Mouse (Mus musculus) kidney, adult 8-10 months (tissue): ENCODE measurements at regions not wholly inside any gene's neighbourhood (a gene's known extent, or its start where the extent isn't known, plus 50 kb on each side); places are given as distances from the start of the nearest gene placed in this dataset.

Experiments used
- DNase-seq, 2 experiments: peaks; one replicate each; pipeline ENCODE4 v3.0.0; 2022

DNA sequence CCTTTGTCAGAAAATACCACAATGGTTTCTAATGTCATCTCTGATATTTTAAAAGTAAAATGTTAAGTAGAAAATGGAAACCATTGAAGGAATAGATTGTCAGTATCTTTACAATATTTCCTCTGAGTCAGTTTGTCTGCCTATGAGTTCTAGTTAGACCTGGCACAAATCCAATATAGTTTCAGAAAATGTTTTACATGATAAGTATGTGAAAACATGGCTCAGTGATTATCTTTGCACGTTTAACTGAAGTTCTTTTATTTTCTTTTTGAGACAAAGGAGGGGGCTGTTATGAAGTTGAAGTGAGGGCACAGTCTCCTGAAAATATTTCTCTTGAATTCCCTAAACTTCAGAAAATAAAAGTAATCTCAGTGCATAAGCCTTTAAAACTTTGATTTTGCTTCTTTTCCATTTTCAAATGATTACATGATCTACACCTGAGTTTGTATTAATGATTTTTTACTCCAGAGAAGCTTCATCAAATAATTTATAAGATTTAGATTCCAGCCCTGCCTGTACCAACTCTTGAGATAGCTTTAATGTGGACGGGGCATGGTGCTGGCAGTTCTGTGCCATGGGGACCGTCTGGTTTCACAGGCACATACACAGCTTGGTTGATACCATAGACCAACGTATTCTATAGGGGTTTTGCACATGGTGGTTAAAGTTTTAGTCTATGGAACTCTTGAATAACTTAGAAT is 336.5 kb downstream of the Pdha2 start:
- DNase-seq, result no peak

GRCm38 (mm10) chr3:140874070-140874895 is 337.9 kb downstream of the Pdha2 start:
- DNase-seq, result no peak

DNA sequence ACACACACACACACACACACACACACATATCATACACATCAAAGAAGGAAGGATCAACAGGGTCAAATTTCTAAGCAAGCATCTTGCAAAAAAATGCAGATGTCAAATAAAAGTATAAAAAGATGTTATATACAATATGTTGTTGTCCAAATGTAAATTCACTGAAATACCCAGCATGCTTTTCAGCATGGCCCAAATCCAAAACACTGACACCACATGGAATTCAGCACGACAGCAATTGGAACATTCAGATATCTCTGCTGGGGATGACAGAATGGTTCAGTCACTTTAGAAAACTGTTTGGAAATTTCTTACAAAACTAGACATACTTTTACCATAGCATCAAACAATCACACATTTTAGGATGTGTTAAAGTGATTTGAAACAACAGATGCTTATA is 339.6 kb downstream of the Pdha2 start:
- DNase-seq, result no peak

DNA sequence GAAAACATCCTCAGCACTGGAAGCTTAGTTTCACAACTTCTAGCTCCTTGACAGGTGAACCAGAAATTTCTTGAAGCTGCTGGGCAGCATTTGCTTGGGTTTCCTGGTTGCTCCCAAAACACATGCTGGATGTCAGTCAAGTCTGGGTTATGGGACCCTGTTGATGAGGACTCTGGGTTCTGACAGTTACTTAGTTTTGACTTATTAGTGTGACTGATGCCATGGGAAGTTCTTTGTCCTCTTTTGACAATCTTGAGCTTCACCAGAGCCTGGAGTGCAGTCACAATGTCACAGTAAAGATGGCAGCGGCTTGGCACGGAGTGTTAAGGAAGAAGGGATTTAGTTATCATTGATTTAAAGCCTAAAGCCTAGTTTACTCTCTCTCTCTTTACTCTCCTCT is 340.9 kb downstream of the Pdha2 start:
- DNase-seq, result no peak

GRCm38 (mm10) chr3:140840197-140840596 is 372.0 kb downstream of the Pdha2 start:
- DNase-seq, result no peak

DNA sequence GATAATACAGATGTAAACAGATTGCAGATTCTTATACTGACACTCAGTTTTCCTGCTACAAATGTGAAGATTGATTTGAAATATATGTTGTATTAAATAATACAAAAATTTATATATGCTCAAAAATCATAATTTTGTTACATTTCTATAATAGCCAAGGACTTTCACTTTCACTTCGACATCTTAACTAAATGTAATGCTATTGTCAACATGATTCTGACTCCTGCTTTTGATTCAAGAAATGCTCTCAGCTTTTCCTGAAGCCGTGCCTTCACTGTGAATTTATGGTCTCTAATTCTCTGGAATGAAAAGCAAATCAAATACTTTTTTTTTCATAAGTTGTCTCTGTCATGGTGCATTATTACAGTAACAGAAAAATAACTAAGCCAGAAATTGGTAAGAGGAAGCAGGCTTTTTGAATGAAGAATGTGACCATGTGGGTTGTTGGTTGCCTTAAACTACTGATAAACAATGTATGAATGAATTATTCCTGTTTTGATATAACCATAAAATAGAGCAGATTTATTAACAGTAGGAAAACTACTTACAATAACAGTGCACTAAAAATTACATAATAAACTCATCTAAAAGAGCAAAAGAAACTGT is 374.1 kb downstream of the Pdha2 start:
- no peak for DNase-seq

DNA sequence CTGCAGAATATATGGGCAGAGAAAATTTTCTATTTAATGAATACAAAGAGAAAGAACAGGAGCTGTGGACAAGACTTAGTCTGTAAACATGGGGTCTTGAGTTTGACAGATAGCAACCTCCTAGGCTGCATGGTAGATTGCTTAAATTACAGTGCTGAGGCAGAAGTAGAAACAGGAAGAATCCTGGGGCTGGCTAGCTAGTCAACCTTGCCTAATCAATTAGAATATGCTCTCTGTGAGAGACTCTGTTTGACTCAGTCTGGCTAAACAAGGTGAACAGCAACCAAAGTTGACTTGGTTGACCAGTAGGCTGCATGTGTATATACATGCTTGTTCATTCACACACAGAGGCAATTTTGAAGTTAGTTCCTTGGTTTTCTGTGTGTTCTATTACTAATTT is 390.9 kb downstream of the Pdha2 start:
- no peak for DNase-seq

GRCm38 (mm10) chr3:140805586-140805985 is 406.6 kb downstream of the Pdha2 start:
- no peak for DNase-seq

- DNase-seq, result no peak
Measured at GRCm38 (mm10) chr3:140792943-140793342, 419.2 kb downstream of the Pdha2 start.

DNA sequence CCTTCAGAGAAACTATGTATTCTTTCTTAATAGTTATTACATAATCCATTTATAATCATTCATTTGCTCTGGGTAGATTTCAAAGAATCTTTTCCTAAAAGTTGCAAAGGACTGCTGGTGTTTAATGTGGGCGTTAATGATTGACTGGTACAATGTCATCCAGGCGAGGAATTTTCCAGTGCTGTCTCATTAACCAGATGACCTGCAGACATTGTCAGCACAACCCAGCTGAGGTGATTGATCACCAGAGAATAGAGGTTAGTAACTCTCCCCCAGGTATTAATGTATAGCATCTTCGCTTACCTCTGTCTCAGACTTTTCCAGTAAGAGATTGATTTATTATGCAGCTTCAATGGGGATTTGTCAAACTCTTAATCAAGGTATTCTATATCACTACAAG is 426.5 kb downstream of the Pdha2 start:
- peak; percentile 34 to 50 for DNase-seq

GRCm38 (mm10) chr3:140760051-140760450 is 452.1 kb downstream of the Pdha2 start:
- no peak for DNase-seq

- DNase-seq, result no peak
Measured at GRCm38 (mm10) chr3:140744501-140744900, 467.7 kb downstream of the Pdha2 start.

- DNase-seq, result no peak
Measured at GRCm38 (mm10) chr3:140740430-140740829, 471.7 kb downstream of the Pdha2 start.

- DNase-seq, result no peak
Measured at GRCm38 (mm10) chr3:140738654-140739369, 473.3 kb downstream of the Pdha2 start.

GRCm38 (mm10) chr3:140716896-140717295 is 495.3 kb downstream of the Pdha2 start:
- no peak for DNase-seq

- no peak for DNase-seq
Measured at GRCm38 (mm10) chr3:140707591-140708131, 504.5 kb downstream of the Pdha2 start.

DNA sequence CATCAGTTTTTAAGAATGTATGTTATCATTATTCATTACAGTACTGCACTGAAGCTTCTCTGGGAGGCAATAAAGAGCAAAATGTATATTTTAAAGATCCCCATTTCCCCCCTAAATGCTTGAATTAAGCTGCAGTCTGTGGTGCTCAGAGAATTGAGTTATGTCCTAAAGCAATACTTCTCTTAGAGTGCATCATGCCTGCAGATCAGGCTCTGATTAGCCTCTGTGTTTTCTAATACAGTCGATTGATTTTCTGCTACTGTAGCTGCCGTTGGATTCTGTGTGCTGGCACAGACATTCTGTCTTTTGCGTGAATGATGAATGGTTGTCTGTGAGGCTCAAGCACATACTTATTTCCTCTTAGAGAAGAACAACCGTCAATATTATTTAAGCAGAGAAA is 505.4 kb downstream of the Pdha2 start:
- no peak for DNase-seq

DNA sequence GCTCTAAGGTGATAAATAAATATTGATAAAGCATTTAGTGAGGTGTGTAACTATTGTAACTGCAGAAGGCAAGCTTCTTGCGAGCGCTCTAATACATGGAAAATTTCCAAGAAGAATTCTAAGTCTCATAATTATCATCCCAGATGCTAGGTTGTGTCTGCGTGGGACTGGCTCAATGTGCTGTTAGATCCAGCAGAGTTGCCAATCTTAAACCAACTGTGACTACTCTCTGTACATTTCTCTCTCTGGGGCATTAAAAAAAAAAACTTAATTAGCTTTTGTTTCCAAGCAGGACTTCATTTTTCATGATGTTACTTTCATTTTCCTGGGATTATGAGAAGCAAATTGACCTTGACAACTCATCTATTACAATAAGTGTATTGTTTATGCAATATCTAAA is 506.6 kb downstream of the Pdha2 start:
- no peak for DNase-seq

DNA sequence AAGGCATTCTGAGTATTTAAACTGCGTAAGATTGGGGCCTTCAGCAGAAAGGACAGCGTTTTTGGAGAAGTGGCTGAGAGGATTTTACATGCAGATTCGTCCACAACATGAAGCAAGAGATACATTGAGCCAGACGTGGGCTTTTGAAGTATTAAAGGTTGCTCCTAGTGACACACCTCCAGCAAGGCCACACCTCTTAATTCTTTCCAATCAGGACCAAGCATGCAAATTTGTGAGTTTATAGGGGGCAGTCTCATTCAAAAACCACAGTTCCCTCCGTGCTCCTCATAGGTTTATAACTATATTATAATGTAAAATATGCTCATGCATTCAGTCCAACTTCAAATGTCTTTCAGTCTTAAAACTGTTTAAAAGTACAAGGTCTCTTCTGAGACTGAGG is 509.2 kb downstream of the Pdha2 start:
- no peak for DNase-seq

GRCm38 (mm10) chr3:140702271-140702681 is 509.9 kb downstream of the Pdha2 start:
- no peak for DNase-seq

DNA sequence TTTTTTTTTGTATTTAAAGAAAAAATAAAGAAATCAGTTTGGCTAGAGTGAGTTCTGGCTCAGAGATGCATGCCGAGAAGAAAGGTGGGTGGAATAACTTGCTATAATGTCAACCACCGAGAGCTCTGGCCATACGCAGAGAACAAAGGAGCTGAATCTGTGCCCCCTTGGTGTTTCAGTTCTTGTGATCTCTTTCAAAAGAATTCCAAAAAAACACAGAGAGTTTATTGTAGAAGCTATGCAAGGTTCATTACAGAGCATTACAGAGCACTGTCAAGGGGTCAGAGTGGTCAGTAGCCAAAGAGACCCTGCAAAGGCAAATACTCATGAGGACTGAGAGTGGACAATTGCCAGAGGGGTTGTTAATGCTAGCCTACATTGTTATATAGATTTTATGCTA is 514.9 kb downstream of the Pdha2 start:
- no peak for DNase-seq

- no peak for DNase-seq
Measured at GRCm38 (mm10) chr3:140682794-140683193, 529.4 kb downstream of the Pdha2 start.

- DNase-seq, result no peak
Measured at GRCm38 (mm10) chr3:140645785-140646388, 566.3 kb downstream of the Pdha2 start.
